Mouse (Mus musculus): Measurements from ENCODE around the gene Fscn1. TPM values are rescaled to one million over a fixed set of nuclear protein-coding genes. Genes with fewer than 3 reads are reported as not detected.

Gene Fscn1
- polyA plus RNA-seq, 1 experiment from 2014 or later = 175 TPM

DNA sequence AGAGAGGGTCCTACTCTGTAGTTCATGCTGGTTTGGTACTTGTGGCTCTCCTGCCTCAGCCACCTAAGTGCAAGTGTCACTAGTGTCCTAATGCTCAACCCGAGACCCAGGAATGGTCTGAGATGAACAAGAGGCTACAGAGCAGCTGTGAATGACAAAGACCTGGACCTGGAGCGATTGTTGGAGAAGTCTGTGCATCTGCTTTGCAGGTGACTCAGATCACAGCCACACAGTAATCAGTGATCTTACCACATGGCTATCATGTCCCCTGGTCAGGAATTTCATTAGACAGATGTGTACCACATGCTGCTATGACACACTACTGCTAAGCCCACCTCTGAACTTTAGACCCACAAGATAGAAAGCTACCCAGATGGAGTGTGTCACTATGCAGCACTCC, 34.6 kb downstream of the Fscn1 start:
- Histone ChIP-seq H3K4me1 (replicated peaks; ENCODE audit: insufficient read depth, low read length) (0 out of 2 replicates have a peak, but pooled peaks cover 7% of the 10 kb centered on the region), H3K27me3 (ENCODE audit: insufficient read depth, low read length) (no peaks in the 10 kb centered on the region), H3K9me3 (replicated peaks; ENCODE audit: low read length) (no peaks in the 10 kb centered on the region), H3K9ac (ENCODE audit: low read depth, low read length) (no peak overlapping the region), H3K27ac (no peak overlapping the region), H3K4me2 (ENCODE audit: low read length) (no peak overlapping the region), H3K36me3 (ENCODE audit: insufficient read depth, low read length) (peaks cover 30% of the 10 kb centered on the region; the same call in 1 of the 2 replicates), H3K4me3 (replicated peaks; ENCODE audit: low read depth, low read length) (no peak overlapping the region)
- DNase-seq (ENCODE audit: low spot score) (no peak), ATAC-seq (replicated peaks; ENCODE audit: low FRiP score, low read depth) (no peak)
- 84% methylated on average over 2 of the region's 2 CpGs for WGBS
- TF ChIP-seq CTCF (IDR thresholded peaks at IDR 0.05; ENCODE audit: low read depth) = no peak

- peaks cover 10% of the 10 kb centered on the region; the same call in 1 of the 2 replicates for H3K36me3 ChIP-seq (ENCODE audit: insufficient read depth, low read length)
- peaks cover 30% of the 10 kb centered on the region; the same call in 1 of the 2 replicates for H3K4me1 ChIP-seq (replicated peaks; ENCODE audit: insufficient read depth, low read length)
- WGBS = 48% methylated on average over 9 of the region's 9 CpGs
- no peak for TF ChIP-seq CTCF (IDR thresholded peaks at IDR 0.05; ENCODE audit: low read depth)
- no peaks in the 10 kb centered on the region for H3K9me3 ChIP-seq (replicated peaks; ENCODE audit: low read length)
- H3K9ac ChIP-seq (ENCODE audit: low read depth, low read length) = peak overlapping the region; percentile 18; the same call in 1 of the 2 replicates
- DNase-seq (ENCODE audit: low spot score) (no peak), ATAC-seq (replicated peaks; ENCODE audit: low FRiP score, low read depth) (no peak)
- H3K27ac ChIP-seq = peak overlapping the region; percentile 72
- no peak overlapping the region for H3K4me2 ChIP-seq (ENCODE audit: low read length)
- H3K27me3 ChIP-seq (ENCODE audit: insufficient read depth, low read length) = no peaks in the 10 kb centered on the region
- no peak overlapping the region for H3K4me3 ChIP-seq (replicated peaks; ENCODE audit: low read depth, low read length)
These were observed 37.4 kb downstream of the Fscn1 start for GRCm38 (mm10) chr5:142997526-142997925.

GRCm38 (mm10) chr5:142998171-142998570, 38.0 kb downstream of the Fscn1 start:
- peak; percentile 74 for DNase-seq (ENCODE audit: low spot score)
- 45% methylated on average over 2 of the region's 2 CpGs for WGBS
- Histone ChIP-seq H3K27ac (peak overlapping the region; percentile 72), H3K9ac (ENCODE audit: low read depth, low read length) (no peak overlapping the region), H3K27me3 (ENCODE audit: insufficient read depth, low read length) (no peaks in the 10 kb centered on the region), H3K4me1 (replicated peaks; ENCODE audit: insufficient read depth, low read length) (peaks cover 30% of the 10 kb centered on the region; the same call in 1 of the 2 replicates), H3K36me3 (ENCODE audit: insufficient read depth, low read length) (peaks cover 5% of the 10 kb centered on the region; the same call in 1 of the 2 replicates), H3K4me3 (replicated peaks; ENCODE audit: low read depth, low read length) (no peak overlapping the region), H3K4me2 (ENCODE audit: low read length) (no peak overlapping the region), H3K9me3 (replicated peaks; ENCODE audit: low read length) (no peaks in the 10 kb centered on the region)
- ATAC-seq (replicated peaks; ENCODE audit: low FRiP score, low read depth) = no peak
- no peak for TF ChIP-seq CTCF (IDR thresholded peaks at IDR 0.05; ENCODE audit: low read depth)

DNA sequence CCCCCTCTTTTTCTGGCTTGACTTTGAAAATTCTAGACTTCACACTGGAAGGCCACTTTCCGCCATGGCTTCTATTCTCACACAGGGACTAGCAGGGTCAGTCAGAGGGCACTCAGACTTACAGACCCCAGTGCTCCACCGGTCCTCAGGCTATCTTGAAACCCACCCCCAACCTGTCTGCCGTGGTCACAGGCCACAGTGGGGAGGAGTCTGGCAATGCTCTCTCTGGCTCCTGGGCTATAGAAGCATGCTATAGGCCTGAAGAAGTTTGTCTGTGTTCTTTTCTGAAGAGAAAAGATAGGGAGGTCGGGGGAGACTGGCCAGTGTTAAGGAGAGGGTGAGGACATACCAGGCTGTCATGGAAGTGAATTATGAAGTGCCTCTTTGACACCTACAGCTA, 39.9 kb downstream of the Fscn1 start:
- WGBS = 31% methylated on average over 4 of the region's 4 CpGs
- no peak for DNase-seq (ENCODE audit: low spot score)
- Histone ChIP-seq H3K9ac (ENCODE audit: low read depth, low read length) (no peak overlapping the region), H3K27ac (peak overlapping the region; percentile 95), H3K4me1 (replicated peaks; ENCODE audit: insufficient read depth, low read length) (peaks cover 30% of the 10 kb centered on the region; the same call in 1 of the 2 replicates), H3K4me2 (ENCODE audit: low read length) (no peak overlapping the region), H3K27me3 (ENCODE audit: insufficient read depth, low read length) (no peaks in the 10 kb centered on the region), H3K36me3 (ENCODE audit: insufficient read depth, low read length) (peaks cover 5% of the 10 kb centered on the region; the same call in 1 of the 2 replicates), H3K4me3 (replicated peaks; ENCODE audit: low read depth, low read length) (no peak overlapping the region), H3K9me3 (replicated peaks; ENCODE audit: low read length) (no peaks in the 10 kb centered on the region)
- ATAC-seq (replicated peaks; ENCODE audit: low FRiP score, low read depth) = no peak
- TF ChIP-seq CTCF (IDR thresholded peaks at IDR 0.05; ENCODE audit: low read depth) = no peak

DNA sequence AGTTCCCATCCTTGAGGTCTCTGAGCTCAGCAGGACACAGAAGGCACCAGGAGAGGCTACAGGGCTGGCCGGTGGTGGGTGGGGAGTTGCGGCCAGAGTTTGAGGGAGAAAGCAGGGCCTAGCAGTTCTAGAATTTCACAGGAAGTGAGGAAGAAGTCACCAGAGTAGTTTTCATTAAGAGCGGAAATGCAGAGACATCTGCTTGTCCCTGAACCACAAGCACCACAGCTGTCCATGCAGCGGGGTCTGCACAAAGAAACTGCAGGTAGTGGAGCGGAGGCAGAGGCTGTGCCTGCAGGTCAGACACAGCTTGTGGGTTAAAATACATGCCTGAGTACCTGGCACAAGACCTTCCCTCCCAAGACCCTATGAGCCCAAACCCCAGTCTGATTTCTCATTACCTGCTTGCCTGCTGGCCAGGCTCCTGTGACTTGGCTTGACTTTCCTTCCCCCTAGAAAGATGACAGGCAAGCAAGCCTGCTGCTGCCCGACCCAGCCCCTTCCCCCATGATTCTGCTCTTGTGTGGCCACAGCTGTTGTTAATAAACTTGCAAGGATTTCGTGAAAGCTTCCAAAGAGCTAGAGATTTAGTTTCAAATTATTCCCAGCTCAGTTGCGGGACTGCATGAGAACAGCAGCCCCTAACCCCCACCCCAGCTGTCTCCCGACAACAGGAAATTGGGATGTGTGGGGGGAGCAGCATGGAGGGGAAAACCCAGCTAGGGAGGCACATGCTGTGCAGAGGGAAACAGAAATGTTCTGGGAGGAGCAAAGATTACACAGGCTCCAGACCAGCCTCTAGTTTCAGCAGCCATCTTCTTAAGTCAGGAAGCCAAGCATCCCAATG, 40.7 kb downstream of the Fscn1 start:
- Histone ChIP-seq H3K9me3 (replicated peaks; ENCODE audit: low read length) (no peaks in the 10 kb centered on the region), H3K27me3 (ENCODE audit: insufficient read depth, low read length) (no peaks in the 10 kb centered on the region), H3K9ac (ENCODE audit: low read depth, low read length) (peak overlapping the region; percentile 31; the same call in 1 of the 2 replicates), H3K4me3 (replicated peaks; ENCODE audit: low read depth, low read length) (no peak overlapping the region), H3K27ac (peak overlapping the region; percentile 95), H3K4me1 (replicated peaks; ENCODE audit: insufficient read depth, low read length) (peaks cover 30% of the 10 kb centered on the region; the same call in 1 of the 2 replicates), H3K36me3 (ENCODE audit: insufficient read depth, low read length) (peaks cover 5% of the 10 kb centered on the region; the same call in 1 of the 2 replicates), H3K4me2 (ENCODE audit: low read length) (peak overlapping the region; percentile 28)
- peak; percentile 86 for ATAC-seq (replicated peaks; ENCODE audit: low FRiP score, low read depth)
- peak; percentile 95 for DNase-seq (ENCODE audit: low spot score)
- TF ChIP-seq CTCF (IDR thresholded peaks at IDR 0.05; ENCODE audit: low read depth) = no peak
- WGBS = 25% methylated on average over 9 of the region's 9 CpGs

DNA sequence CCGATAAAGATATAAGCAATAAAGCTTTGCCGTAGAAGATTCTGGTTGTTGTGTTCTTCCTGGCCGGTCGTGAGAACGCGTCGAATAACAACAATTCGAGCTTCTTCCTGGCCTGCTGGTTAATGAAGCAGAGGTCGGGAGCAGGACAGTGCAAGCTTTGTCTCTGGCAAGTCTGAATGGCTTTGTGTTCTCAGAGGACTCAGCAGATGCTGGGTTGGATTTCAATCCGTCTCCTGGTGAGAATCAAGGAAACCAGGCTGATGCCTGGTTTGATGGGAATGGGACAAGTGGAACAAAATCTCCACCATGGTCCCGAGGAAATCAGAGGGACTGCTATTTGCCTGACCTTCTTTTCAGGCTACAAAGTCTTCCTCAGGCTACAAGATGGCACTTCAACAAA, 49.2 kb downstream of the Fscn1 start:
- H3K27ac ChIP-seq = no peak overlapping the region

More for the DNA sequence above, 49.2 kb downstream of the Fscn1 start:
- no peak for ATAC-seq (replicated peaks; ENCODE audit: low FRiP score, low read depth)
- Histone ChIP-seq H3K36me3 (ENCODE audit: insufficient read depth, low read length) (peaks cover 29% of the 10 kb centered on the region), H3K9me3 (replicated peaks; ENCODE audit: low read length) (no peaks in the 10 kb centered on the region), H3K9ac (ENCODE audit: low read depth, low read length) (no peak overlapping the region), H3K4me2 (ENCODE audit: low read length) (no peak overlapping the region), H3K4me3 (replicated peaks; ENCODE audit: low read depth, low read length) (no peak overlapping the region), H3K27me3 (ENCODE audit: insufficient read depth, low read length) (no peaks in the 10 kb centered on the region), H3K4me1 (replicated peaks; ENCODE audit: insufficient read depth, low read length) (no peaks in the 10 kb centered on the region)
- TF ChIP-seq CTCF (IDR thresholded peaks at IDR 0.05; ENCODE audit: low read depth) = no peak
- 86% methylated on average over 10 of the region's 11 CpGs for WGBS
- DNase-seq (ENCODE audit: low spot score) = no peak

Measured in kidney, postnatal 0 days (tissue).